Mouse (Mus musculus): ENCODE data around the gene Mtfp1. TPM values are rescaled to one million over a fixed set of nuclear protein-coding genes. Genes with fewer than 3 reads are reported as not detected.
A peak's percentile ranks its signal among the peaks of the same experiment; 100 is the strongest.

The Mtfp1 gene
- polyA plus RNA-seq, 1 experiment from 2014 or later: 10.3 TPM

DNA sequence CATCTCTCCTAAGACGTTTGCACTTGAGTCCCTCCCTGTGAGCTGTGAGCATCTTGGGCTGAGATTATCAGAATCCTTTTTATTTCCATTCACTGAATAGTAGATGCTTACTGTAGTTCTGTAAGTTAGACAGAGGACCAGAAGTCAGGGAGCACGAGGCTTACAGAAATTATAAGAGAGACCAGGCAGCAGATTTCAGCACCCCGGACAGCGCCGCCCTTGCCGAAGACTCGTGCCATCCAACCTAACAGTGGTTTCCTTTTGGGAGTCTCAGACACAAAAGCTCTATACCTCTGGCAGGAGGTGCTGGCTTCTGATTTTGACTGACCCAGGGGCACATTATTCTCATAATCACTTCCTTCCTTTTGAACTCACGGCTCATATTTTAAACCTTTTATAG lies 18.6 kb downstream of the Mtfp1 start:
- no peaks in the 10 kb centered on the region for H3K27me3 ChIP-seq (replicated peaks; ENCODE audit: control insufficient read depth, insufficient read depth, low read length)
- H3K9me3 ChIP-seq (ENCODE audit: control insufficient read depth, low read length): no peaks in the 10 kb centered on the region
- H3K4me2 ChIP-seq (ENCODE audit: low read length): no peak overlapping the region
- H3K4me3 ChIP-seq (replicated peaks; ENCODE audit: low read length): no peak overlapping the region
- no peak overlapping the region for H3K9ac ChIP-seq (replicated peaks; ENCODE audit: low read depth, low read length)
- H3K4me1 ChIP-seq (replicated peaks; ENCODE audit: control insufficient read depth, insufficient read depth, low read length): no peaks in the 10 kb centered on the region
- H3K36me3 ChIP-seq (ENCODE audit: control insufficient read depth, insufficient read depth): no peaks in the 10 kb centered on the region
- no peak overlapping the region for H3K27ac ChIP-seq (ENCODE audit: low read length)
- no peak for ATAC-seq
- WGBS: 14% methylated on average over 8 of the region's 8 CpGs

DNA sequence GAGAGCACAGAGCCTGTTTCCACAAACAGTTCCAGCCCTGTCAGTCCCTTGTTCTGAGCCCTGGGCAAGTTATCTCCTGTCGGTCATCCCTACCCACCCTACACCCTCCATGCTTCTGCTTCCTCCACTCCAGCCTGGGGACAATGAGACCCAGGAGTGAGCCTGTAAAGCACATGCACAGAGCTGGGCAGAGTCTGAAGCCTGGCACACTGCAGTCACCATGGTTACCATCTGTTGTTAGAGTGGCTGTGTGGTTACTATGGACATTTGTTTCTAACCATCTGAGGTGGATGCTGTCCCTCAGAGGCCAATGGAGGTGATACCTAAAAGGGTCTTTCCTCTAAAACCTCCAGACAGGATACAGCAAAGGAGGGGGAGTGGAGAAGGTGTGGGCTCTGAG lies 25.6 kb downstream of the Mtfp1 start:
- no peaks in the 10 kb centered on the region for H3K36me3 ChIP-seq (ENCODE audit: control insufficient read depth, insufficient read depth)
- H3K27me3 ChIP-seq (replicated peaks; ENCODE audit: control insufficient read depth, insufficient read depth, low read length): no peaks in the 10 kb centered on the region
- WGBS: 71% methylated on average over 1 of the region's 1 CpGs
- H3K9ac ChIP-seq (replicated peaks; ENCODE audit: low read depth, low read length): no peak overlapping the region
- H3K4me2 ChIP-seq (ENCODE audit: low read length): no peak overlapping the region
- H3K27ac ChIP-seq (ENCODE audit: low read length): no peak overlapping the region
- no peaks in the 10 kb centered on the region for H3K9me3 ChIP-seq (ENCODE audit: control insufficient read depth, low read length)
- no peak overlapping the region for H3K4me3 ChIP-seq (replicated peaks; ENCODE audit: low read length)
- peak; percentile 84 for ATAC-seq
- H3K4me1 ChIP-seq (replicated peaks; ENCODE audit: control insufficient read depth, insufficient read depth, low read length): 0 out of 2 replicates have a peak, but pooled peaks cover 4% of the 10 kb centered on the region

DNA sequence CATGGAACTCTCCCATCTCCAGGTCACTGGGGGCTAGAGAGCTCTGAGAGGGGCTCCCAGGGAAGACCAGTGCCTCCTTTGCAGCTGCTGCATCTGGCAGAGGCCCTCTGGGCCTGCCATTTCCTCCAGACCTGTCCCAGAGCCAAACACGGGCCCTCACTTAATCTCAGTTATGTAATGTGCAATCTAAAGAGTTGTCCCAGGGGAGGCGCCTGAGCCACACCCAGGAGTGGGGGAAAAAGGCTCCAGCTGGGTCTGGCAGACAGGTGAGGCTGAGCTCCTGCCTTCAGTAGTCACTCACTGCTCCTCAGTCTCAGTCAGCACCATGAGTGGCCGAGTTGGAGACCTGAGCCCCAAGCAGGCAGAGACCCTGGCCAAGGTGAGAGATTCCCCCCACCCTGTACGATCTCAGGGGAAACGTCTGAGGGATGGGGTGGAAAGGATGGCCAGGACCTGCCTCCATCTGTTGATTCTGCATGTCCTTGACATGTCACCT lies 30.6 kb downstream of the Mtfp1 start, which contains the start of gene Sec14l3:
Gene Sec14l3 (plus strand): TSS at position 215 of the 496 bp plus-strand sequence.
- Histone ChIP-seq H3K4me2 (ENCODE audit: low read length) (no peak within 1 kb of the TSS), H3K27me3 (replicated peaks; ENCODE audit: control insufficient read depth, insufficient read depth, low read length) (no peaks in the 10 kb centered on the region), H3K9ac (replicated peaks; ENCODE audit: low read depth, low read length) (no peak within 1 kb of the TSS), H3K9me3 (ENCODE audit: control insufficient read depth, low read length) (no peaks in the 10 kb centered on the region), H3K36me3 (ENCODE audit: control insufficient read depth, insufficient read depth) (no peaks in the 10 kb centered on the region), H3K4me1 (replicated peaks; ENCODE audit: control insufficient read depth, insufficient read depth, low read length) (0 out of 2 replicates have a peak, but pooled peaks cover 3% of the 10 kb centered on the region), H3K27ac (ENCODE audit: low read length) (no peak within 1 kb of the TSS), H3K4me3 (replicated peaks; ENCODE audit: low read length) (no peak within 1 kb of the TSS)
- WGBS: 74% methylated on average over 5 of the region's 5 CpGs
- no peak for ATAC-seq

DNA sequence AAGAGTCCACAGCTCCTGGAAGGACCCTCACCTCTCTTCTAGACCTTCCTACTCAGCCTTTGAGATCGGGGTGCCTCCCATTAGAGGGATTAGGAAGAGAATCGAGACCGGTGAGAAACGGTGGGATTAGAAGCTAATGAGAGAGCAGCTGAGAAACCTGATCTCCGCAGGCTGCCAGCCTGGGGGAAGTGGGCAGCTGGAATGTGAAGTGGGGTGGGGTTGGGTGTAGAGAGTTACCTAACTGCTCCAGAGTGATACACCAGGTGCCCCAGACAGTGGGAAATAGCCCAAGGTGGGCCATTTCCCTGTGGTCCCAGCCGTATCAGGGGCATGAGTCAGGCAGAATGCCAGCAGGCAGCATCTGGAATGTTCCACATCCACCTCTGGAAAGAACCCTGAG lies 32.3 kb downstream of the Mtfp1 start:
- WGBS: 27% methylated on average over 6 of the region's 6 CpGs
- ATAC-seq: no peak

DNA sequence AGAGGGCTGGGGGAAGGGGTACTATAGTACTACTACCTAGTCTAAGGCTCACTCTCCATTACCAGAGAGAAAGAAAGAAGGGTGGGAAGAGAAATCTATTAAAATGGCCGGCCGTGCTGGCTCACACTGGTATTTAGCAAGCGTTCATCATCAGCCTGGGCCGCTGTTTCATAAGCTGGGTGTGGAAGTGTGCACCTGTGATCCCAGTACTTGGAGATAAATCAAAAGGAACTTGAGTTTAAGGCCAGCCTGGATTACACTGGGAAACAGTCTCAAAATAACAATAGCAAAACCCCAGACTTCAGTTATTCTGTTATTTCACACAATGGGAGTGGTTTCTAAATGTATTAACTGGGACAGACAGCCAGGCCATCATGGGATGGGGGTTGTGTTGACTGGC lies 32.7 kb downstream of the Mtfp1 start:
- no peak overlapping the region for H3K9ac ChIP-seq (replicated peaks; ENCODE audit: low read depth, low read length)
- WGBS: 92% methylated on average over 4 of the region's 4 CpGs
- H3K4me1 ChIP-seq (replicated peaks; ENCODE audit: control insufficient read depth, insufficient read depth, low read length): no peaks in the 10 kb centered on the region
- no peak overlapping the region for H3K4me2 ChIP-seq (ENCODE audit: low read length)
- no peaks in the 10 kb centered on the region for H3K9me3 ChIP-seq (ENCODE audit: control insufficient read depth, low read length)
- ATAC-seq: no peak
- no peak overlapping the region for H3K27ac ChIP-seq (ENCODE audit: low read length)
- no peaks in the 10 kb centered on the region for H3K27me3 ChIP-seq (replicated peaks; ENCODE audit: control insufficient read depth, insufficient read depth, low read length)
- H3K4me3 ChIP-seq (replicated peaks; ENCODE audit: low read length): no peak overlapping the region
- H3K36me3 ChIP-seq (ENCODE audit: control insufficient read depth, insufficient read depth): no peaks in the 10 kb centered on the region

More for the DNA sequence above, 32.3 kb downstream of the Mtfp1 start:
- H3K9ac ChIP-seq (replicated peaks; ENCODE audit: low read depth, low read length): no peak overlapping the region
- no peaks in the 10 kb centered on the region for H3K4me1 ChIP-seq (replicated peaks; ENCODE audit: control insufficient read depth, insufficient read depth, low read length)
- H3K27me3 ChIP-seq (replicated peaks; ENCODE audit: control insufficient read depth, insufficient read depth, low read length): no peaks in the 10 kb centered on the region
- no peaks in the 10 kb centered on the region for H3K36me3 ChIP-seq (ENCODE audit: control insufficient read depth, insufficient read depth)
- no peak overlapping the region for H3K4me3 ChIP-seq (replicated peaks; ENCODE audit: low read length)
- no peak overlapping the region for H3K27ac ChIP-seq (ENCODE audit: low read length)
- H3K4me2 ChIP-seq (ENCODE audit: low read length): no peak overlapping the region
- no peaks in the 10 kb centered on the region for H3K9me3 ChIP-seq (ENCODE audit: control insufficient read depth, low read length)

DNA sequence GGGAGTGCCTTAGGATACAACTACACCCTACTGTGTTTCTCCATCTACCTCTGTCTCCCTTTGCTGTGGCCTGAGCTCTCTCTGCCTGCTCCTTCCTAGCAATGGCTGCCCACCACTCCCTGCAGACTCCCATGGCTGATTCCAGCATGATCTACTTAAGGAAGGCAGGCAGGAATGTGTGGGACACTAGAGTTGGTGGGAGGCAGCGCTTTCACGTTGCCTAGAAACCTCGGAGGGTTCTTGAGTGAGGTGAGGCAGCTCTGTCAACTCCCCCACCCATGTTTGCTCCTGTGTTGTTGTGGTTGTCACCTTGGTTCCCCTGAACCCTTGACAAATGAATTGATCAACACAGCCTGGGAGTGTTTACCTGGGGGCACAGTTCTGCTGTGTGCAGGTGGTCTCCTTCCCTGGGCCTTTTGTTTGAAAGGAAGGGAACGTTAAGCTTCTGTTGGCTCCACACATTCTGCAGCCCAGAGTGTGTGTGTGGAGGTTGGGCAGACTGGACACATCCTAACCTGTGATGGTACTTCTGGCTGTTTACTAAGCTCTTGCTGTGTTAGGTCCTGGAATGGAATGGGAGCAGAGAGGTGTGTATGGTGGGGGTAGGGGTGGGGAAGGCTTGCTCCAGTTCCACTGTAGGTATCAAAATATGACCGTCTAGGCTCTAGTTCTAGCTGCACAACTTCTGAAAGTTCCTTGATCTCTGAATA lies 34.2 kb downstream of the Mtfp1 start:
- H3K4me1 ChIP-seq (replicated peaks; ENCODE audit: control insufficient read depth, insufficient read depth, low read length): no peaks in the 10 kb centered on the region
- H3K27ac ChIP-seq (ENCODE audit: low read length): no peak overlapping the region
- no peaks in the 10 kb centered on the region for H3K9me3 ChIP-seq (ENCODE audit: control insufficient read depth, low read length)
- H3K9ac ChIP-seq (replicated peaks; ENCODE audit: low read depth, low read length): no peak overlapping the region
- WGBS: 79% methylated on average over 5 of the region's 5 CpGs
- no peak overlapping the region for H3K4me3 ChIP-seq (replicated peaks; ENCODE audit: low read length)
- no peak overlapping the region for H3K4me2 ChIP-seq (ENCODE audit: low read length)
- no peaks in the 10 kb centered on the region for H3K27me3 ChIP-seq (replicated peaks; ENCODE audit: control insufficient read depth, insufficient read depth, low read length)
- no peaks in the 10 kb centered on the region for H3K36me3 ChIP-seq (ENCODE audit: control insufficient read depth, insufficient read depth)
- no peak for ATAC-seq

DNA sequence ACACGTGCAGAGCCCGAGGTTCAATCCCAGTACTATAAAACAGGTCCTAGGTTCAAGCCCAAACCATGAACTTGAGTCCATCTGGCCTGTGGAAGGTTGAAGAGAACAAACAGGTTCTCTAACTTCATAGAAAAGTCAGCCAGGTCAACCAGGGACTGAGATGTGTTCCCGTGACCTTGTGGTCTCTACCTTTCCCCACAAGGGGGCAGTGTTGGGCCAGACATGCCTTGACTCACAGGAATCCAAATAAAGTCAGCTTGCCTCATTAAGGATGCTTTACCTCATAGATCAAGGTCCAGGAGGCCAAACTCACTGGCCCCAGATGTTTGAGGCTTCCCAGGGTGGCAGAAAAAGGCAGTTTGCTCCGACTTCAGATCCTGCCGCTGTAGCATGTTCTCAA lies 41.7 kb downstream of the Mtfp1 start:
- Histone ChIP-seq H3K9me3 (ENCODE audit: control insufficient read depth, low read length) (no peaks in the 10 kb centered on the region), H3K27me3 (replicated peaks; ENCODE audit: control insufficient read depth, insufficient read depth, low read length) (no peaks in the 10 kb centered on the region), H3K4me2 (ENCODE audit: low read length) (no peak overlapping the region), H3K27ac (ENCODE audit: low read length) (no peak overlapping the region), H3K4me3 (replicated peaks; ENCODE audit: low read length) (no peak overlapping the region), H3K4me1 (replicated peaks; ENCODE audit: control insufficient read depth, insufficient read depth, low read length) (no peaks in the 10 kb centered on the region), H3K9ac (replicated peaks; ENCODE audit: low read depth, low read length) (no peak overlapping the region), H3K36me3 (ENCODE audit: control insufficient read depth, insufficient read depth) (no peaks in the 10 kb centered on the region)
- no peak for ATAC-seq
- WGBS: 18% methylated on average over 5 of the region's 5 CpGs

DNA sequence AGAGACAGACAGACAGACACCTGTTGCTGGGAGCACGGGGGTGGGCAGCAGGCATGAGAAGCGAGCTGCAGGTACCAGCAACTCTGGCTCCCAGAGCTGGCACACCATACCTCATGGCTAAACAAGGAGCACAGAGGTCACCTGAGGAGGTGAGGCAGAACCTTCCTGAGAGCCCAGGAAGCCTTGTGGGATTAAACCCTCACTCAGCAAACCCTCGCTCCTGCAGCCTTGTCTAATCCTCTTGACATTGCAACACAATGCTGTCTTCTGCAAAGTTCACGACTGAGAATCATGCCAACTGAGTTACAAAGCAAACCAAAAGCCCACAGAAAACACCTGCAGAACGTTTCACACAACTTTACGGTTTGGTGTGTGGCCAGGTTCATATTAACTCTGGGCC lies 46.8 kb downstream of the Mtfp1 start:
- Histone ChIP-seq H3K36me3 (ENCODE audit: control insufficient read depth, insufficient read depth) (no peaks in the 10 kb centered on the region), H3K4me2 (ENCODE audit: low read length) (no peak overlapping the region), H3K9ac (replicated peaks; ENCODE audit: low read depth, low read length) (no peak overlapping the region), H3K27ac (ENCODE audit: low read length) (no peak overlapping the region), H3K4me3 (replicated peaks; ENCODE audit: low read length) (no peak overlapping the region), H3K9me3 (ENCODE audit: control insufficient read depth, low read length) (no peaks in the 10 kb centered on the region), H3K4me1 (replicated peaks; ENCODE audit: control insufficient read depth, insufficient read depth, low read length) (no peaks in the 10 kb centered on the region), H3K27me3 (replicated peaks; ENCODE audit: control insufficient read depth, insufficient read depth, low read length) (no peaks in the 10 kb centered on the region)
- WGBS: 91% methylated on average over 6 of the region's 6 CpGs
- no peak for ATAC-seq

DNA sequence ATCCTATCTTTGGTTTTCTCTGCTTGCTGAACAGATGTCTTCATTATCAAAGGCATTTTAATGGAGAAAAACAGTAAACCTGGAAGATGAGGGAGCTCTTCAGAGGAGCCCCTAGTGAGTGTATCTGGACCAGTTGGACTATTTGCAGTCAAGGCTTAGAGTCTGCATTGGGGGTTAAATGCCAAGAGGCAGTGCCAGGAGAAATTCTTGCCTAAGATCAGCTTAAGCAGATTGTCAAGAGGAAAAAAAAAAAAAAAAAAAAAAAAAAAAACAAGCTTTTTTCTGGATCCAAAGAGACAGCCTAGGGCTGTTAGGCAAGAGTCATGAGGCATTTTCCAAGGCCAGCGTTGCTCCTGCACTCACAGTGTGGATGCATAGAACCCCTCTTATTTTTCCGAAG lies 47.5 kb downstream of the Mtfp1 start:
- ATAC-seq: no peak
- no peaks in the 10 kb centered on the region for H3K36me3 ChIP-seq (ENCODE audit: control insufficient read depth, insufficient read depth)
- 95% methylated on average over 2 of the region's 2 CpGs for WGBS
- no peak overlapping the region for H3K27ac ChIP-seq (ENCODE audit: low read length)
- no peaks in the 10 kb centered on the region for H3K9me3 ChIP-seq (ENCODE audit: control insufficient read depth, low read length)
- H3K9ac ChIP-seq (replicated peaks; ENCODE audit: low read depth, low read length): no peak overlapping the region
- no peaks in the 10 kb centered on the region for H3K27me3 ChIP-seq (replicated peaks; ENCODE audit: control insufficient read depth, insufficient read depth, low read length)
- no peak overlapping the region for H3K4me2 ChIP-seq (ENCODE audit: low read length)
- no peaks in the 10 kb centered on the region for H3K4me1 ChIP-seq (replicated peaks; ENCODE audit: control insufficient read depth, insufficient read depth, low read length)
- H3K4me3 ChIP-seq (replicated peaks; ENCODE audit: low read length): no peak overlapping the region
